ENCODE assay signal across 18 mouse cellular contexts in the genomic region with DNA sequence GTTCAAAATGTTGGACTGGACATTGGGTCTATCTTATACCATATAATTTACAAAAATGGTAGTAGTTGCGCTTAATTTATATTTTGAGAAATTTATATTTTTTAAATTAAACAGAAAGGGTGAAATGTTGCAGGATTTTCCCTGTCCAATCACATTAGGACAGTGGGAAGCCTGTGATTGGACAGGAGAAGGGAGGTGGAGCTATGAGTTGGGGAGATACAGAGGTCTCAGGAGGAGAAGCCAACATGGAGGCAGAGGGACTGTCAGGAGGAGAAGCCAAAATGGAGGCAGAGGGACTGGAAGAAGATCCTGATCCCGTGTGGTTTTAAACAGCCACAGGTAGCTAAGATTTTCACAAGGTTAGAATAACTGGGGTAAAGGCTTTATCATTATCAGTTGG.
"Had no signal": no experiment of that assay in that cellular context is flagged by ENCODE, and none has a peak within 500 bp of the region (broad histone marks: within the 10 kb centered on the region; RNA-seq: fewer than 3 reads in every experiment).

No protein-coding gene starts in this region.

- H3K9ac ChIP-seq: liver, embryonic 15.5 days; liver, postnatal 0 days; lung, embryonic 14.5 days; midbrain, embryonic 12.5 days; neural tube, embryonic 13.5 days; neural tube, embryonic 15.5 days had no signal

- H3K4me3 ChIP-seq: liver, embryonic 15.5 days; midbrain, embryonic 12.5 days; myocyte; neural tube, embryonic 13.5 days; neural tube, embryonic 15.5 days had no signal

- DNase-seq: liver, postnatal 0 days; lung, embryonic 14.5 days; lung, postnatal 10 days; lung, postnatal 4 days; midbrain, embryonic 14.5 days; retina, postnatal 1 day; right cerebral cortex, adult 18-20 months; right cerebral cortex, postnatal 25 days; right cerebral cortex, postnatal 4 days; spleen, adult 18-20 months; thymus, adult 18-20 months; thymus, postnatal 14 days; thymus, postnatal 36 days had no signal

- H3K27ac ChIP-seq: liver, embryonic 15.5 days; midbrain, embryonic 12.5 days; neural tube, embryonic 13.5 days; neural tube, embryonic 15.5 days had no signal

- H3K27me3 ChIP-seq: liver, embryonic 15.5 days; neural tube, embryonic 13.5 days; neural tube, embryonic 15.5 days had no signal

- H3K9me3 ChIP-seq: liver, embryonic 15.5 days; midbrain, embryonic 12.5 days; neural tube, embryonic 13.5 days; neural tube, embryonic 15.5 days had no signal
